Mouse (Mus musculus): ENCODE results near the gene Atp6v1g2. TPM values are rescaled to one million over a fixed set of nuclear protein-coding genes. Genes with fewer than 3 reads are reported as not detected.

Atp6v1g2 gene
- total RNA-seq, 2 experiments from 2014 or later: 1.9 to 2.0 TPM

DNA sequence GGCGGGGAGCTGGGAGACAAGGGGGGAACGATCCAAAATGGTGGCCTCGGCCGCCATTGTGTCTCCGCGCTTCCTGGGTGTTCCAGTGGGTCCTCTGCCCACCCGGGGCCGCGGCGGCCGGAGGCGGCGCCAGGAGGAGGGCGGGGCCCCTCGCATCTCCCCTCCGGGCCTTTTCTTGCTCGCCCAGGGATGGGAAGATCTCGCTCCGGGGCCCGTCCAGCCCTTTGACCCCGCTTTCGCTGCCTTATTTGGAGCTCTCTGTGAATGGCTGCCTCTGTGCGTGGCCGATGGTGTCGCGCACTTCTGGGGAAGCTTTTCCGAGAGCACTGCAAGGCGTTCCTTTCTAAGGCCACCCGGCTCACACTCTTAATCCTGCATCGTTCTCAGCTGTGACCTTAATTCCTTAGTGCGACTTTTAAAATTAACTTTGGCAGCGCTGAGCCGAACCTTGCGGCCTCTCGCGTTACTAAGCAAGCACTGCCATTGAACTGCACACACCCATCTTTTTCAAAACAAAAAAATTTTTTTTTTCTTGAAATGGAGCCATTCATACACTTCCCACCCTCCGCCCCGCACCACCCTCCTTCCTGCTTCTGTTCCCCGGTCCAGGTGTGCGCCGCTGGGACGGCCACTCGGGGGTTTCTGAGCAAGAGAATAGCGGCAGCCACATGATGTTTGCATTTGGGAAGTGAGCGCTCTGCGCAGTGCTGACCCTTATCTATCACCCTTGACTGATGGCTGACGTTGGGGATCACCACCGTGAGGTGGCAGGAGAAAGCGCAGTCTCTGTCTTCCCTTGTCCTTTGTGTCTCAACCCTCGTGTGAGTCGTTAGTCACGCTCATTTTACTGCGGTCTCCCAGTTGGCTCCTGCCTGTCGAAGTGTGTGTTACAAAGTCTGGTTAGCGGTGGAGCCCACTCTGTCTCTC lies 8.8 kb downstream of the Atp6v1g2 start:
- H3K27ac ChIP-seq: peak overlapping the region; percentile 98
- peak; percentile 83 for DNase-seq
- intact Hi-C loops (cut with DNase I): loop anchor here (2.0 to 5.0 kb wide), 2 partner anchors 345 to 655 kb away; partner anchors contain the start of genes C2 and Ehmt2
- TF ChIP-seq CTCF (IDR thresholded peaks at IDR 0.05): no peak
- H3K4me3 ChIP-seq: peak overlapping the region; percentile 98

DNA sequence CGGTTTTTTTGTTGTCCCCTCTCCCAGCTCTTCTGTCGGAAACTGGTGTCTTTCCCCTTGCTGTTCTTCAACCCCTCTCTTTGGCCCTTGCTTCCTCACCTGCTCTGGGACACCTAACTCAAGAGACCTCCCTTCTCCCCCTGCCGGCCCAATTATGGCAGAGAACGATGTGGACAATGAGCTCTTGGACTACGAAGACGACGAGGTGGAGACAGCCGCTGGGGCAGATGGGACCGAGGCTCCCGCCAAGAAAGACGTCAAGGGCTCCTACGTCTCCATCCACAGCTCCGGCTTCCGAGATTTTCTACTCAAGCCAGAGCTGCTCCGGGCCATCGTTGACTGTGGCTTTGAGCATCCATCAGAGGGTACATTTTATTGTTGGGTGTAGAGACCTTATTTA lies 9.6 kb downstream of the Atp6v1g2 start:
- H3K4me3 ChIP-seq: peak overlapping the region; percentile 98
- H3K27ac ChIP-seq: peak overlapping the region; percentile 98
- intact Hi-C loops (cut with DNase I): loop anchor here (2.0 to 5.0 kb wide), 2 partner anchors 346 to 656 kb away; partner anchors contain the start of genes C2 and Ehmt2
- no peak for TF ChIP-seq CTCF (IDR thresholded peaks at IDR 0.05)
- peak; percentile 70 for DNase-seq

DNA sequence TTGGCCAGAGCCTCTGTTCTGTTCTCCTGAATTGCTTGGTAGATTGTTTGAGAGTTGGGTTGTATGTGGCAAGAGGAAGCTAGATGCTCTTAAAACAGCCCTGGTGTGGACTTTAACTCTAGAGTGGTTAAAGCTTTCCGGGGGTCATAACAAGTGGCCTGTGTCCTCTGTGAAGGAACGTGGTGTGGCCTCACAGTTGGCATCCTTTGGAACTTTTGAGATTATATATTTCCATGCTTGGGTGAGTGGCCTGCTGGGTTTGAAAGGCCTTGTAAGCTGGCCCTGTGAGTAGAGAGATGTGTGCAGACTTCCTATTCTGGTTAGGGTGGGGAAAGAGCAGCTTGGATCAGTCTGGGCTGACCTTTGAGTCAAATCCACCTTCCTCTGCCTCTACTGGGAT lies 11.5 kb downstream of the Atp6v1g2 start:
- Histone ChIP-seq H3K4me3 (peak overlapping the region; percentile 31; the same call in 1 of the 2 replicates), H3K27ac (0 out of 2 replicates have a peak overlapping the region, but pooled peaks have one; percentile 13)
- DNase-seq: no peak
- TF ChIP-seq CTCF (IDR thresholded peaks at IDR 0.05): no peak
- intact Hi-C loops (cut with DNase I): loop anchor here (5.0 kb wide), 1 partner anchor 348 kb away; the partner anchor contains the start of genes C2 and Ehmt2

DNA sequence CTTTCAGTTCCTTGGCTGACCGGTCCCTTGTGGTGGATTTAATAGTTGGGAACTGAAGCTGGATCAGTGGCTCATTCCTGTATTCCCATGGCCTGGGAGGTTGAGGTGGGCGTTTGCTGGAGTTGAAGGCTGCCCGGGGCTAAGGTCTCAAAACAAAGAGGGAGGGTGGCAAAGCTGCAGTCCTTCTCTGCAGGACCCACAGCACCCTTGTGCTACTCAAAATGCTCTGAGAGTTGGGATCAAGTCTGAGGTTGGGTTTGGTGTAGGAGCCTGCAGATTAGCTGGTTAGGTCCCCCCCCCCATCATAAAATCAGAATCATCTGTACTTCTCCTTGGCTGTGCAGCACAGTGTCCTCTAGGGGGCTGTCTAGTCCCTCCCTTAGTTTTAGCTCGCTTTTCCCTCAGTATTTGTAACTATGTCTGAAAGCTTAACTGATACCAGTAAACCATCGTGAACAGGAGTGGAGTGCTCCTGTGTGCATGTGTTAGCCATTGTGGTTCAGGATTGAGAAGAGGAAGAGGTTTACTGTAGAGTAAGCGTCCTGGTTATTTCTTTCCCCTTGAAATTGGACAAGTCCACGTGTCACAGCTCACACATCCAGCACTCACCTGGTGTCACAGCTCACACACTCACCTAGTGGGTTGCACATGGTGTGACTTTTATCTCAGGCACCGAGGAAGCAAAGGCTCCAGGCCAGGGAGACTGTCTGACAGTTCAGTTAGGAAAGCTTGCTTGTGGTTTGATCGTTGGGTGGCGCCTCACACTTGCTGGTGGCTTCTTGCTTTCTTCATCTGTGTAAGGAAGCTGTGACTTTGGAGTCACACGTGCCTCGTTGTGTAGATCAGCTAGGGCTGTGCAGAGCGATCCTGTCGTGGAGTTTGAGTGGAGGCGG lies 12.5 kb downstream of the Atp6v1g2 start:
- intact Hi-C loops (cut with DNase I): no loop called here
- DNase-seq: no peak
- TF ChIP-seq CTCF (IDR thresholded peaks at IDR 0.05): peak; percentile 47
- Histone ChIP-seq H3K27ac (0 out of 2 replicates have a peak overlapping the region, but pooled peaks have one; percentile 13), H3K4me3 (no peak overlapping the region)

DNA sequence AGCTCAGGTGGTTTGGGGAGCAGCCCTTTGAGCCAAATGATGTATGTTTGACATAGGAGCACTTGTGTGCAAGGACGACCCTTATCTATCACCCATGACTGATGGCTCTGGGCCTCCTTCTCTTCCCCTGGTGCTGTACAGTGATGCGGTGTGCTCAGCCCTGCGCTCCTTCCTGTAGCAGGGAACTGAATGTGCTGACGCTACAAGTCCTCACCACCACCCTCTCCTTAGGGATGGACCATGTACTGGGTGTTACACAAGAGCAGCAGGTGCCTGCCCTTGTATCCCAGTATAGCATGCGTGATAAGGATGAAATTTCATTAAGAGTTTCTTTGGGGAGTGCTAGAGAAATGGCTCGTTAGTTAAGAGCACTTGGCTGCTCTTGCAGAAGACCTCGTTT lies 13.7 kb downstream of the Atp6v1g2 start:
- intact Hi-C loops (cut with DNase I): no loop called here
- DNase-seq: no peak
- Histone ChIP-seq H3K27ac (no peak overlapping the region), H3K4me3 (no peak overlapping the region)
- no peak for TF ChIP-seq CTCF (IDR thresholded peaks at IDR 0.05)

DNA sequence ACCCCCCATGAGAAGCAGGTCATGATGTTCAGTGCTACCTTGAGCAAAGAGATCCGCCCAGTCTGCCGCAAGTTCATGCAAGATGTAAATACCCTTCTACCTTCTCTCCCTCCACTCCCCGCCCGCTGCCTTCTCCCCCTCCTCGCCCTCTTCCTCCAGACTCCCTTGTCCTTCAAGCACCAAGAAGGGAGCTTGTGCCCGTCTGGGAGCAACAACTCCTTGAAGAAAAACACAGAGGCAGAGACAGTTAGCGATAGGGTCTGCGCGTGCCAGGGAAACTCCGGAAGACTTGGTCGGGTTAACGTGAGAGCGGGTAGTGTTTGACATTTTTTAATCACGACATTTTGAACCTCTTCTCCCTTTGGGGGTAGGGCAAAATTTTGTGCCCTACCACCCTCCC lies 15.5 kb downstream of the Atp6v1g2 start:
- no peak for TF ChIP-seq CTCF (IDR thresholded peaks at IDR 0.05)
- Histone ChIP-seq H3K4me3 (no peak overlapping the region), H3K27ac (no peak overlapping the region)
- intact Hi-C loops (cut with DNase I): no loop called here
- DNase-seq: no peak

DNA sequence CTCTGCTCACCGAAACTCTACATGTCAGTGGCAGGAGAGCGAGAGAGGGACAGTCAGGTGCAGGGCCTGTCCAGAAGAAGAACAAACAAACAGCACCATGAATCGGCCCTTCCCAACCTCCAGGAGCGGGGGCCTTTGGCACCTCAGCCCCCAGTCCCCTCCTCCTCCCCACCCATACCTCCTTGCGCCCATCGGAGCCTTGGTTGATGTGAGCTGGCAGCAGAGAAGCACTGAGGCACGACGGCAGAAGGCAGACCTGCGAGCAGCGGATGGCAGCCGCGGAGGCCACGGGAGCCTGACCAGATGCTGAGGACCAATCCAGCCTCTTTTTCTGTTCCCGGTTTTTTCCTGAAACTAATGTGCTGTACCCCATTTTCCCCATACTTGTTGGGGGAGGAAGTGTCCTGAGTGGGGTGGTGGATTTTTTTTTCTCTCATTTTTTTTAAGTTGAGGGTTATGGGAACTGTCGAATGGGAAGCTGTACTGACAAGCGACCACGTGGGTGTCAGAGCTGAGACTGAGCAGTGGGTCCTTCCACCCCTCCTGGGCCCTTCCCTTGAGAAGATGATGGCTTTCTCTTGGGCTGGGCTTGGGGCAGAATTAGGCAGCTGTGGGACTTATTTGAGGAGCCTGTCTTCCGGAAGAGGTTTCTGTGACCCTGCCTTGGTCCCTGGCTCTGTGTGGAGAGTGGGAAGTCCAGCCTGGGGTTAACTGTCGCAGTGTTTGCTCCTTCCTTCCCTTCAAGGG lies 16.2 kb downstream of the Atp6v1g2 start:
- Histone ChIP-seq H3K4me3 (no peak overlapping the region), H3K27ac (no peak overlapping the region)
- intact Hi-C loops (cut with DNase I): no loop called here
- DNase-seq: no peak
- no peak for TF ChIP-seq CTCF (IDR thresholded peaks at IDR 0.05)

DNA sequence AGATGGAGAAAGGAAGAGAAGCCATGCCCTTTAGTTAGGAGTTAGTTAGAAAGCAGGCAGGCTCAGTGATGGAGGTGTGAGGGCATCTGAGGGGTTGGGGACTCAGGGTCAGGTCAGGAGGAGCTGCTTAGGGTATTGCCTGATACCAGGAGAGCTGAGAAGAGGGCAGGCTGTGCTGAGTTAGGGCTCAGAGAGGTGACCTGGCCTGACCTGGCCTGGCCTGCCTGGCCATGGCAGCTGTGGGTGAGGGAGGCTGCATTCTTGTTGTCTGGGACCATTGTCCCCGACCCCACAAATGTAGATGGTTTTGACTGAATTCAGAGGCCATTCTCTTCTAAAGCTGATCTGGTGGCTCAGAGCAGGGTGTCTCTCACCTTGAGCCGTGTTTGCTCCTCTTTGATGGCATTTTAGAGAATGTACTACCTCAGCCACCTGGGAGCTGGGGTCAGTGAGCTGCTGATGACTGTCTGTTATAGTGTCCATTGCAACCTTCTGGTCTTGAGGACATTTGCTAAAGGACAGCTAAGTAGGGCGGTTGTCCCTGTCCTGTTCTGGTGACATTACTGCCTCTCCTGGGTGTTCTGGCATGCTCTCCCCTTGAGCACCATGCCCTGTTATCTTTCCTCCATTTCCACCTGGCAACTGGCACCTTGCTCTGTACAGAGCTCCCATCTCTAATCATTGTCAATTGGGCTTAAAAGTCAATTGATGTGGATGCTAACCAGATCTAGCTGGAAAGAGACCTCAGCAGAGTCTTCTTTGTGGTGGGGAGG lies 17.1 kb downstream of the Atp6v1g2 start:
- Histone ChIP-seq H3K4me3 (no peak overlapping the region), H3K27ac (no peak overlapping the region)
- no peak for TF ChIP-seq CTCF (IDR thresholded peaks at IDR 0.05)
- DNase-seq: no peak
- intact Hi-C loops (cut with DNase I): no loop called here

DNA sequence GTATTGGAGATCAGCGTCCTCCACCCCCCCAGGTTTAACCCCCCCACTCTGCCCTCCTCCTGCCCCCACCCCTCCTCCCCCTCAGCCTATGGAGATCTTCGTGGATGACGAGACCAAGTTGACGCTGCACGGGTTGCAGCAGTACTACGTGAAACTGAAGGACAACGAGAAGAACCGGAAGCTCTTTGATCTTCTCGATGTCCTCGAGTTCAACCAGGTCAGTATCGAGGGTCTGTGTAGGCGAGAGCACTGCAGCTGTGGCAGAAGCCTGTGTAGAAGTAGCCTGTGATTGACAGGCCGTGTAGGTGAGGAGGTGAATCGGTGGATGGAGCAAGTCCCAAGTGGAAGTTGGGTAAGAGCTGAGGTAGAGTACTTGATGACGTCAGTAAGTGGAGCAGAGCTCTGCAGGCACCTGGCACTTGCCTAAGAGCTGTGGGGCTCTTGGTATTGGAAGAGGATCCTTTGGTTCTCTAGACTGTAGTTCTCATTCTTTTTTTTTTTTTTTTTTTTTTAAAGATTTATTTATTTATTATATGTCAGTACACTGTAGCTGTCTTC lies 17.8 kb downstream of the Atp6v1g2 start:
- intact Hi-C loops (cut with DNase I): no loop called here
- H3K4me3 ChIP-seq: no peak overlapping the region
- no peak for DNase-seq
- H3K27ac ChIP-seq: no peak overlapping the region
- TF ChIP-seq CTCF (IDR thresholded peaks at IDR 0.05): no peak

DNA sequence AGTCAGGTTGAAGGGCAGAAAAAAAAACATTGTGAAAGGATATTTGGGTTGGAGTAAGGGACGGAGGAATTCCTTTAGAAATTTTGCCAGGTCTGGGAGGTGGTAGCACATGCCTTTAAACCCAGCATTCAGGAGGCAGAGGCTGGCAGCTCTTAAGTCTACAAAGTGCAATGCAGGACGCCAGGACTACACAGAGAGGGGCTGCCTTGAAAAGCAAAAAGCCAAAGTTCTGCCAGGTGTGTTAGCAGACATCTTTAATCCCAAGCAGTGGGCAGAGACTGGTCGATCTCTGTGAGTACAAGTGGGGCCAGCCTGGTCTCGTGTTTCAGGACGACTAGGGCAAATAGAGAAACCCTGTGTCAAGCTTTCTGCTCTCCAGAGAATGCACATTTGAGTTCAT lies 18.5 kb downstream of the Atp6v1g2 start:
- intact Hi-C loops (cut with DNase I): no loop called here
- DNase-seq: no peak
- Histone ChIP-seq H3K4me3 (no peak overlapping the region), H3K27ac (no peak overlapping the region)
- no peak for TF ChIP-seq CTCF (IDR thresholded peaks at IDR 0.05)
